Mouse (Mus musculus) megakaryocyte-erythroid progenitor cell, adult 5-6 weeks (primary cell): ENCODE results near the gene Rapgefl1. TPM values are rescaled to one million over a fixed set of nuclear protein-coding genes. Genes with fewer than 3 reads are reported as not detected.
"Not testable (repeated sequence)": the region's sequence is repeated elsewhere in the genome, so short reads cannot be mapped to it uniquely, and the experiment has no call there.

Source experiments
- ATAC-seq: replicated peaks from 2 replicates; pipeline ENCODE4 v1.8.0; 2016; ENCODE audit warnings: mild to moderate bottlenecking, inconsistent platforms; ENCODE audit not compliant: severe bottlenecking, poor library complexity, low FRiP score, low TSS enrichment
- total RNA-seq, 2 experiments: library from RNA; stranded (forward) in 1 of 2; stranded (reverse) in 1 of 2; fragments of 200-1000, 215-1000 nt in 1 of 2; fragments of >200 nt in 1 of 2; fragmentation: Nextera tagmentation in 1 of 2; gene quantifications; 2 replicates each; pipeline ENCODE4 v1.2.3; 2014 to 2017

Gene Rapgefl1
- total RNA-seq, 2 experiments from 2014 or later: 1.7 to 2.2 TPM

GRCm38 (mm10) chr11:98809457-98810290, 26.9 kb upstream of the Rapgefl1 start:
- peak; percentile 98 for ATAC-seq

- no peak for ATAC-seq
Measured at GRCm38 (mm10) chr11:98810686-98811085, 25.9 kb upstream of the Rapgefl1 start.

- ATAC-seq: no peak
Measured at GRCm38 (mm10) chr11:98816706-98817239, 19.8 kb upstream of the Rapgefl1 start.

GRCm38 (mm10) chr11:98820968-98821367, 15.6 kb upstream of the Rapgefl1 start:
- ATAC-seq: peak; percentile 85

- not testable (repeated sequence) for ATAC-seq
Measured at GRCm38 (mm10) chr11:98826071-98826470, 10.5 kb upstream of the Rapgefl1 start.

- peak; percentile 89 for ATAC-seq
Measured at GRCm38 (mm10) chr11:98827877-98828276, 8.7 kb upstream of the Rapgefl1 start.

- ATAC-seq: peak; percentile 24; the same call in 1 of the 2 replicates
Measured at GRCm38 (mm10) chr11:98829091-98829775, 7.4 kb upstream of the Rapgefl1 start.

GRCm38 (mm10) chr11:98829875-98830274, 6.7 kb upstream of the Rapgefl1 start:
- ATAC-seq: no peak

GRCm38 (mm10) chr11:98835296-98835695, 1.3 kb upstream of the Rapgefl1 start:
- ATAC-seq: no peak

- ATAC-seq: peak; percentile 18; the same call in 1 of the 2 replicates
Measured at GRCm38 (mm10) chr11:98835725-98836124, 860 bp upstream of the Rapgefl1 start.

- peak; percentile 48 for ATAC-seq
Measured at GRCm38 (mm10) chr11:98836128-98836527, 457 bp upstream of the Rapgefl1 start.

GRCm38 (mm10) chr11:98837231-98837704, 683 bp downstream of the Rapgefl1 start:
- ATAC-seq: no peak

GRCm38 (mm10) chr11:98837917-98838316, 1.3 kb downstream of the Rapgefl1 start:
- no peak for ATAC-seq

- ATAC-seq: no peak
Measured at GRCm38 (mm10) chr11:98838512-98838911, 1.9 kb downstream of the Rapgefl1 start.

- no peak for ATAC-seq
Measured at GRCm38 (mm10) chr11:98839402-98839801, 2.8 kb downstream of the Rapgefl1 start.

- ATAC-seq: no peak
Measured at GRCm38 (mm10) chr11:98839897-98840296, 3.3 kb downstream of the Rapgefl1 start.

- ATAC-seq: peak; percentile 58
Measured at GRCm38 (mm10) chr11:98846016-98846415, 9.4 kb downstream of the Rapgefl1 start.

GRCm38 (mm10) chr11:98846865-98847604, 10.4 kb downstream of the Rapgefl1 start:
- ATAC-seq: no peak

GRCm38 (mm10) chr11:98849196-98849894, 12.8 kb downstream of the Rapgefl1 start:
- ATAC-seq: no peak
